Mouse (Mus musculus) stomach, postnatal 0 days (tissue): ENCODE measurements around the gene Nemf. TPM values are rescaled to one million over a fixed set of nuclear protein-coding genes. Genes with fewer than 3 reads are reported as not detected.

Source experiments
- ATAC-seq: fragments of 200-750 bp; cut with Nextera tagmentation; 2 replicates; pipeline ENCODE4 v1.8.0; 2017; ENCODE audit not compliant: low FRiP score, low TSS enrichment
- DNase-seq: peaks from one replicate; pipeline ENCODE4 v3.0.0-alpha.2; 2016; ENCODE audit warnings: low spot score
- H3K27ac ChIP-seq: fragments of 300-500 bp; sonication (generic); replicated peaks from 2 replicates; pipeline ENCODE4 v1.5.1; 2014; ENCODE audit warnings: mild to moderate bottlenecking, control low read depth
- H3K27me3 ChIP-seq: fragments of 300-500 bp; sonication (generic); 2 replicates; pipeline ENCODE4 v1.6.1; 2014; ENCODE audit warnings: low read length; ENCODE audit not compliant: control insufficient read depth, insufficient read depth
- H3K36me3 ChIP-seq: fragments of 300-500 bp; sonication (generic); 2 replicates; pipeline ENCODE4 v1.6.1; 2014; ENCODE audit warnings: low read length, mixed read lengths; ENCODE audit not compliant: control insufficient read depth, insufficient read depth
- H3K4me1 ChIP-seq: fragments of 300-500 bp; sonication (generic); replicated peaks from 2 replicates; pipeline ENCODE4 v1.6.1; 2014; ENCODE audit warnings: antibody characterized with exemption; ENCODE audit not compliant: control insufficient read depth, insufficient read depth
- H3K4me2 ChIP-seq: fragments of 300-500 bp; sonication (generic); replicated peaks from 2 replicates; pipeline ENCODE4 v1.6.1; 2014; ENCODE audit warnings: low read depth, mild to moderate bottlenecking, control low read depth, moderate library complexity
- H3K4me3 ChIP-seq: fragments of 300-500 bp; sonication (generic); 2 replicates; pipeline ENCODE4 v1.5.1; 2014; ENCODE audit warnings: low read depth, low read length, control low read depth
- H3K9ac ChIP-seq: fragments of 300-500 bp; sonication (generic); 2 replicates; pipeline ENCODE4 v1.6.1; 2014; ENCODE audit warnings: mild to moderate bottlenecking, low read length, control low read depth, mixed read lengths
- H3K9me3 ChIP-seq: fragments of 300-500 bp; sonication (generic); 2 replicates; pipeline ENCODE4 v1.6.1; 2016; ENCODE audit warnings: low read length; ENCODE audit not compliant: control insufficient read depth
- CTCF ChIP-seq: IDR thresholded peaks from 2 replicates; pipeline ENCODE4 v1.5.1; 2016; ENCODE audit warnings: antibody characterized with exemption, low read depth, mild to moderate bottlenecking, moderate library complexity
- EP300 ChIP-seq: optimal IDR thresholded peaks from 2 replicates; pipeline ENCODE3; 2016; ENCODE audit warnings: antibody characterized with exemption
- whole genome bisulfite sequencing: fragments of 180-500 bp; shearing (Covaris S2); extraction: QIAGEN DNeasy Blood & Tissue Kit; methylation state at CpG from one replicate; pipeline ENCODE4 v1.1.7; 2014; 5-methylcytosine and 5-hydroxymethylcytosine counted together
- polyA plus RNA-seq: library from polyadenylated mRNA; unstranded; fragments of >200 nt; fragmentation: Nextera tagmentation; extraction: Ambion mirVana; gene quantifications from 2 replicates; pipeline ENCODE4 v1.2.1, GENCODE M21; 2015

Nemf gene
- polyA plus RNA-seq, result 46.5 and 50.0 TPM in 2 replicates

- Histone ChIP-seq H3K4me1 (no peaks in the 10 kb centered on the region), H3K27ac (peak within 1 kb of the TSS; percentile 84), H3K9ac (peak within 1 kb of the TSS; percentile 89), H3K4me2 (peak within 1 kb of the TSS; percentile 49), H3K36me3 (peaks cover 3% of the 10 kb centered on the region; the same call in 1 of the 2 replicates), H3K4me3 (peak within 1 kb of the TSS; percentile 82), H3K9me3 (no peaks in the 10 kb centered on the region), H3K27me3 (no peaks in the 10 kb centered on the region)
- under 1% methylated on average over 44 of the region's 50 CpGs for WGBS
- TF ChIP-seq EP300 (no peak), CTCF (no peak; the same call in 1 of the 2 replicates)
- peak; percentile 59 for ATAC-seq
- DNase-seq, result peak; percentile 84
These were observed at the start of gene Nemf for GRCm38 (mm10) chr12:69356546-69357299. TSS of gene Nemf (minus strand) at chr12:69357165.

GRCm38 (mm10) chr12:69402594-69403167 lies 45.7 kb upstream of the Nemf start:
- Histone ChIP-seq H3K27ac (no peak overlapping the region), H3K4me1 (no peaks in the 10 kb centered on the region; the same call in 1 of the 2 replicates), H3K4me2 (no peak overlapping the region), H3K36me3 (no peaks in the 10 kb centered on the region), H3K9me3 (no peaks in the 10 kb centered on the region), H3K27me3 (no peaks in the 10 kb centered on the region), H3K9ac (no peak overlapping the region), H3K4me3 (no peak overlapping the region)
- WGBS, result 88% methylated on average over 13 of the region's 13 CpGs
- no peak for ATAC-seq
- TF ChIP-seq CTCF, result no peak
- no peak for TF ChIP-seq EP300
- no peak for DNase-seq

GRCm38 (mm10) chr12:69402100-69402499 lies 45.1 kb upstream of the Nemf start:
- Histone ChIP-seq H3K27me3 (no peaks in the 10 kb centered on the region), H3K27ac (no peak overlapping the region), H3K9me3 (no peaks in the 10 kb centered on the region), H3K4me1 (no peaks in the 10 kb centered on the region; the same call in 1 of the 2 replicates), H3K9ac (no peak overlapping the region), H3K36me3 (no peaks in the 10 kb centered on the region), H3K4me3 (no peak overlapping the region), H3K4me2 (no peak overlapping the region)
- DNase-seq (no peak), ATAC-seq (no peak)
- 53% methylated on average over 9 of the region's 9 CpGs for WGBS
- no peak for TF ChIP-seq CTCF
- TF ChIP-seq EP300, result no peak

- Histone ChIP-seq H3K4me1 (no peaks in the 10 kb centered on the region; the same call in 1 of the 2 replicates), H3K36me3 (no peaks in the 10 kb centered on the region), H3K9me3 (no peaks in the 10 kb centered on the region), H3K27me3 (no peaks in the 10 kb centered on the region), H3K27ac (no peak overlapping the region), H3K9ac (no peak overlapping the region), H3K4me3 (no peak overlapping the region), H3K4me2 (no peak overlapping the region)
- TF ChIP-seq EP300 (no peak), CTCF (peak; percentile 20)
- 10% methylated on average over 2 of the region's 2 CpGs for WGBS
- ATAC-seq (no peak), DNase-seq (no peak)
These were observed 43.9 kb upstream of the Nemf start for GRCm38 (mm10) chr12:69400871-69401286.

- DNase-seq (no peak), ATAC-seq (no peak)
- H3K27ac ChIP-seq, result no peak overlapping the region
- 71% methylated on average over 4 of the region's 4 CpGs for WGBS
- no peak overlapping the region for H3K4me3 ChIP-seq
- H3K9ac ChIP-seq, result no peak overlapping the region
- H3K36me3 ChIP-seq, result no peaks in the 10 kb centered on the region
- no peak for TF ChIP-seq CTCF
- TF ChIP-seq EP300, result no peak
- no peaks in the 10 kb centered on the region for H3K9me3 ChIP-seq
- H3K4me1 ChIP-seq, result no peaks in the 10 kb centered on the region; the same call in 1 of the 2 replicates
- H3K4me2 ChIP-seq, result no peak overlapping the region
- no peaks in the 10 kb centered on the region for H3K27me3 ChIP-seq
These were observed 43.4 kb upstream of the Nemf start for GRCm38 (mm10) chr12:69400367-69400766.

GRCm38 (mm10) chr12:69394456-69394855 lies 37.5 kb upstream of the Nemf start:
- Histone ChIP-seq H3K4me1 (no peaks in the 10 kb centered on the region), H3K4me2 (no peak overlapping the region), H3K27ac (no peak overlapping the region), H3K36me3 (no peaks in the 10 kb centered on the region), H3K9ac (no peak overlapping the region), H3K9me3 (no peaks in the 10 kb centered on the region), H3K27me3 (no peaks in the 10 kb centered on the region), H3K4me3 (no peak overlapping the region)
- WGBS, result 77% methylated on average over 6 of the region's 6 CpGs
- ATAC-seq, result no peak
- no peak for DNase-seq
- TF ChIP-seq CTCF (no peak), EP300 (no peak)
